Mouse (Mus musculus): Measurements from ENCODE around the gene Gapt.

Gapt gene

GRCm38 (mm10) chr13:110346707-110347106 is 10.3 kb downstream of the Gapt start:
- no peak for DNase-seq (ENCODE audit: low spot score in 2 of 2)

DNA sequence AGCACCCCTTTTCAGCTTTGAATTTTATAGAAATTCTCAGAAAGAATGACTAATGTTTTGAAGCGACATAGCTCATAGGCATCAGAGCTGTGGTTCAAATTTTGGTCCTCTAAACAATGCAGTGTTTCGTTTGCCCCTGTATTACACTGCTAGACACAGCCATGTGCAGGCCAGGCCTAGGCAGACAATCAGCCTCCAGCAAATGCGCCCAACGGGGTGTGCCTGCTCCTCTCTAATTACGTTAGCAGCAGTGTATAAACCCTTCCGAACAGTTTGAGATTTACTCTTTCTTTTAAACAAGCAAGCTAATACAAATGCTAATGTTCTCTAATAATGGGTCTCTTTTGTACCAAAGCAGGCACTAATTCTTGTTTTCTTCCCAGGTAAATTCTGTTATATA is 14.4 kb downstream of the Gapt start:
- no peak for DNase-seq (ENCODE audit: low spot score in 2 of 2)

DNA sequence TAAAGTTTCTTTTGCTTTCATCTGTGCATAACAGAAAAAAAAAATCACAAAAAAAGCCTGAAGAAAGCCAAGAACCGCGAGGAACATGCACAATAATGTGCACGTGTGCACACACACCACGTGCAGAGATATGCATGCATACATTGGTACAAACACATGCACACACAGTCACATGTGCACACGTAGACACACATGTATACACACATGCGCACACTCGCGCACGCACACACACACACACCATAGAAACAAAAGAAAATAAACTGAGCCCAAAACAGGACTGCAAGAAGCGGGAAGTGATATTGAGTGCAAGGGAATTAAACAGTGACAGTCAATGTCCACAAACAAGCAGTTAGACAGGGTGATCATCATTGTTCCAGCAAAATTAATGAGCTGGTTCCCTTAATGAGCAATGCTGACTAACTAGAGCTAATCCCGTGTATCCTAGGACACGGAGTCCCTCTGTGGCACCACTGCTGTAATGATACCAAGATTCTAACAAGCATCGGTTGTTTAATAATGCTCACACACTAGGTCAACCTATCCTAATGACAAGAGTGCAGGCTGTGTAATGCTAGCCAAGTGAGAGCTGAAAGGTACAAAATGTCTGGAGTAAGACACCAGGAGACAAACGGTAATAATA is 23.9 kb downstream of the Gapt start:
- DNase-seq (ENCODE audit: low spot score in 2 of 2): no peak

GRCm38 (mm10) chr13:110318746-110319145 is 38.3 kb downstream of the Gapt start:
- no peak for DNase-seq (ENCODE audit: low spot score in 2 of 2)

GRCm38 (mm10) chr13:110307188-110307587 is 49.8 kb downstream of the Gapt start:
- no peak for DNase-seq (ENCODE audit: low spot score in 2 of 2)
